Mouse (Mus musculus) CH12.LX (cell line): ENCODE results near the gene Mthfd2l. TPM values are rescaled to one million over a fixed set of nuclear protein-coding genes. Genes with fewer than 3 reads are reported as not detected.

Experiments
- DNase-seq: peaks from one replicate; pipeline ENCODE4 v3.0.0-alpha.2; 2013; ENCODE audit errors: extremely low read depth
- H3K27ac ChIP-seq: 2 replicates; pipeline ENCODE4 v1.5.1; 2012; ENCODE audit warnings: low read depth, mild to moderate bottlenecking, control low read depth, moderate library complexity; ENCODE audit not compliant: insufficient read depth
- H3K27me3 ChIP-seq: replicated peaks from 2 replicates; pipeline ENCODE3; 2012; ENCODE audit warnings: inconsistent platforms
- H3K36me3 ChIP-seq, 2 experiments: replicated peaks in 1 of 2; 2 replicates each; pipeline versions ENCODE3 to v1.6.1; 2012; ENCODE audit warnings: inconsistent platforms in 1 of 2, low read length in 1 of 2, mild to moderate bottlenecking in 1 of 2, mixed read lengths in 1 of 2, moderate library complexity in 1 of 2; ENCODE audit not compliant: control insufficient read depth in 1 of 2, insufficient read depth in 1 of 2
- H3K4me1 ChIP-seq, 2 experiments: 2 replicates each; pipeline ENCODE4 v1.6.1; 2012; ENCODE audit warnings: inconsistent platforms in 1 of 2, moderate library complexity in 1 of 2; ENCODE audit not compliant: insufficient read depth in 2 of 2, control insufficient read depth in 1 of 2
- H3K4me2 ChIP-seq: 2 replicates; pipeline ENCODE4 v1.6.1; 2012; ENCODE audit warnings: low read depth, mild to moderate bottlenecking, control low read depth; ENCODE audit not compliant: poor library complexity, insufficient read depth, severe bottlenecking
- H3K4me3 ChIP-seq, 3 experiments: fragments of 150-350 bp in 1 of 3; sonication (generic) in 1 of 3; replicated peaks in 1 of 3; 2 replicates each; pipeline versions ENCODE3 to v1.5.1; 2011 to 2012; ENCODE audit warnings: low read depth in 2 of 3, low read length in 2 of 3, mild to moderate bottlenecking in 2 of 3, moderate library complexity in 2 of 3, control low read depth in 1 of 3, improper control_type of control experiment in 1 of 3, inconsistent platforms in 1 of 3, mixed read lengths in 1 of 3; ENCODE audit not compliant: poor library complexity in 1 of 3
- H3K79me2 ChIP-seq: replicated peaks from 2 replicates; pipeline ENCODE4 v1.6.1; 2012; ENCODE audit warnings: mild to moderate bottlenecking, moderate library complexity; ENCODE audit not compliant: control insufficient read depth, poor library complexity, insufficient read depth, severe bottlenecking; ENCODE audit errors: extremely low read depth
- H3K9ac ChIP-seq: 2 replicates; pipeline ENCODE4 v1.6.1; 2012; ENCODE audit warnings: low read depth, mild to moderate bottlenecking, control low read depth, moderate library complexity; ENCODE audit not compliant: insufficient read depth
- H3K9me3 ChIP-seq: replicated peaks from 2 replicates; pipeline ENCODE3; 2012; ENCODE audit warnings: low read length, inconsistent platforms, mixed read lengths
- CHD1 ChIP-seq: IDR thresholded peaks from 2 replicates; pipeline ENCODE4 v1.6.1; 2012; ENCODE audit warnings: low read depth, low read length, improper control_type of control experiment, inconsistent platforms
- ELF1 ChIP-seq: IDR thresholded peaks from 2 replicates; pipeline ENCODE4 v1.6.1; 2014; ENCODE audit warnings: low read depth, mild to moderate bottlenecking, inconsistent platforms, low read length, improper control_type of control experiment
- EP300 ChIP-seq: IDR thresholded peaks from 2 replicates; pipeline ENCODE4 v1.6.1; 2011; ENCODE audit warnings: low read length, improper control_type of control experiment
- HCFC1 ChIP-seq: IDR thresholded peaks from 2 replicates; pipeline ENCODE4 v1.6.1; 2012; ENCODE audit warnings: low read depth, mild to moderate bottlenecking, inconsistent platforms, low read length, improper control_type of control experiment
- IRF4 ChIP-seq: IDR thresholded peaks from 2 replicates; pipeline ENCODE4 v1.6.1; 2014; ENCODE audit warnings: low read depth, mild to moderate bottlenecking, inconsistent platforms, low read length, improper control_type of control experiment
- JUN ChIP-seq: IDR thresholded peaks from 2 replicates; pipeline ENCODE4 v1.6.1; 2011; ENCODE audit warnings: low read depth, mild to moderate bottlenecking, low read length, improper control_type of control experiment, moderate library complexity; ENCODE audit not compliant: insufficient read depth
- JUND ChIP-seq: conservative IDR thresholded peaks from 2 replicates; pipeline ENCODE4 v1.6.1; 2011; ENCODE audit warnings: low read depth, low read length, improper control_type of control experiment
- MAFK ChIP-seq: IDR thresholded peaks from 2 replicates; pipeline ENCODE4 v1.6.1; 2011; ENCODE audit warnings: low read length, improper control_type of control experiment; ENCODE audit not compliant: insufficient replicate concordance
- MAX ChIP-seq: IDR thresholded peaks from 2 replicates; pipeline ENCODE4 v1.6.1; 2011; ENCODE audit warnings: low read length, improper control_type of control experiment
- MAZ ChIP-seq: IDR thresholded peaks from 2 replicates; pipeline ENCODE4 v1.6.1; 2012; ENCODE audit warnings: low read depth, mild to moderate bottlenecking, inconsistent platforms, low read length, improper control_type of control experiment, moderate library complexity
- MXI1 ChIP-seq: IDR thresholded peaks from 2 replicates; pipeline ENCODE4 v1.6.1; 2011; ENCODE audit warnings: mild to moderate bottlenecking, low read depth, low read length, improper control_type of control experiment
- NELFE ChIP-seq: IDR thresholded peaks from 2 replicates; pipeline ENCODE4 v1.6.1; 2011; ENCODE audit warnings: low read depth, low read length, improper control_type of control experiment
- NRF1 ChIP-seq: IDR thresholded peaks from 2 replicates; pipeline ENCODE4 v1.6.1; 2014; ENCODE audit warnings: low read depth, mild to moderate bottlenecking, inconsistent platforms, low read length, improper control_type of control experiment, moderate library complexity
- POLR2AphosphoS2 ChIP-seq: IDR thresholded peaks from 2 replicates; pipeline ENCODE4 v1.6.1; 2011; ENCODE audit warnings: low read depth, low read length, improper control_type of control experiment
- RCOR1 ChIP-seq: conservative IDR thresholded peaks from 2 replicates; pipeline ENCODE4 v1.6.1; 2012; ENCODE audit warnings: low read depth, mild to moderate bottlenecking, inconsistent platforms, low read length, improper control_type of control experiment
- SIN3A ChIP-seq: IDR thresholded peaks from 2 replicates; pipeline ENCODE4 v1.6.1; 2012; ENCODE audit warnings: low read length, improper control_type of control experiment, inconsistent platforms
- TBP ChIP-seq: conservative IDR thresholded peaks from 2 replicates; pipeline ENCODE4 v1.6.1; 2011; ENCODE audit warnings: low read depth, low read length, improper control_type of control experiment
- TCF12 ChIP-seq: IDR thresholded peaks from 2 replicates; pipeline ENCODE4 v1.6.1; 2014; ENCODE audit warnings: low read depth, mild to moderate bottlenecking, inconsistent platforms, low read length, improper control_type of control experiment
- USF2 ChIP-seq: conservative IDR thresholded peaks from 2 replicates; pipeline ENCODE4 v1.6.1; 2011; ENCODE audit warnings: low read depth, low read length, improper control_type of control experiment
- ZMIZ1 ChIP-seq: IDR thresholded peaks from 2 replicates; pipeline ENCODE4 v1.6.1; 2012; ENCODE audit warnings: low read depth, mild to moderate bottlenecking, inconsistent platforms, low read length, improper control_type of control experiment
- ZNF384 ChIP-seq: IDR thresholded peaks from 2 replicates; pipeline ENCODE4 v1.6.1; 2012; ENCODE audit warnings: low read depth, low read length, improper control_type of control experiment, inconsistent platforms
- dilution Hi-C: fragments of 300-500 bp; cut with MboI; formaldehyde crosslinking; loops from 2 replicates; pipeline ENCODE4 v1.14.3; 2020; ENCODE audit warnings: low sequenced_read_pairs; ENCODE audit not compliant: extremely low pct_unique_long_range_greater_than_20kb, extremely low pct_ligation_motif_present
- in situ Hi-C: fragments of 300-500 bp; cut with MboI; formaldehyde crosslinking; loops from 3 replicates; pipeline ENCODE4 v1.14.3; 2019; ENCODE audit warnings: low sequenced_read_pairs, low pct_ligation_motif_present, low pct_unique_long_range_greater_than_20kb, mixed read lengths
- polyA plus RNA-seq: library from polyadenylated mRNA; unstranded; fragments of >175 nt; gene quantifications from 2 replicates; pipeline ENCODE4 v1.2.1, GENCODE M21; 2012; ENCODE audit warnings: low read depth; ENCODE audit not compliant: insufficient read length
- total RNA-seq, 2 experiments: library from RNA; depleted of rRNA; stranded (reverse); fragments of 300-350 nt in 1 of 2; fragments of >200 nt in 1 of 2; gene quantifications; 2 replicates each; pipeline ENCODE4 v1.2.3; 2012 to 2014

The Mthfd2l gene
- total and polyA plus RNA-seq, 3 experiments: 1.2 to 5.5 (median 3.7) TPM

DNA sequence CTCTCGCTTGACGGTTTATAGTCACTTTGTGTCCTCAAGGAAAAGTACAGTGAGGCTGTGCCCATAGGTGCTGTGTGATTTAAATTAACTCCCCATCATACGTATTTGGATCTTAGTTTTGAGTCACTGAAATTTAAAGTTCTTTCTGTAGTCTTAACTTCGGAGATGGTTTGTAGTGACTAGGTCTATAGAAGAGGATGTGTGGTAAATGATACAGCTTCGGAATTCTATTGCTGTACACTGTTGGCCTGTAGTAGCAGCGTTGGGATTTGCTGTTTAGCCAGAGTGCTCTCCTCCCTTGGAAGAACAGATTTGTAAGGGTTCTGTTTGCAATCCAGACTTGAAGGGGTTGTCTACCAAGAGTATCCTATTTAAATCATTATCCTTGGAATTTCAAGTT, 994 bp downstream of the Mthfd2l start:
- peak overlapping the region; percentile 38 to 67 (median 57) for H3K4me3 ChIP-seq
- no peaks in the 10 kb centered on the region for H3K79me2 ChIP-seq
- in situ Hi-C loops (no loop called here), dilution Hi-C loops (no loop called here)
- H3K27me3 ChIP-seq: no peaks in the 10 kb centered on the region
- TF ChIP-seq EP300 (no peak), USF2 (no peak), HCFC1 (no peak), MAFK (no peak), NRF1 (no peak), JUND (no peak), ELF1 (no peak), POLR2AphosphoS2 (no peak), MAZ (no peak), NELFE (no peak), RCOR1 (no peak), ZNF384 (no peak), MAX (no peak)
- H3K4me1 ChIP-seq: peaks cover 0 to 13% of the 10 kb centered on the region in 2 experiments; a peak in 2 of 4 replicates
- H3K27ac ChIP-seq: no peak overlapping the region
- H3K36me3 ChIP-seq: no peaks in the 10 kb centered on the region
- peak overlapping the region; percentile 63; the same call in 1 of the 2 replicates for H3K9ac ChIP-seq
- no peak for DNase-seq
- H3K4me2 ChIP-seq: peak overlapping the region; percentile 67
- H3K9me3 ChIP-seq: no peaks in the 10 kb centered on the region

DNA sequence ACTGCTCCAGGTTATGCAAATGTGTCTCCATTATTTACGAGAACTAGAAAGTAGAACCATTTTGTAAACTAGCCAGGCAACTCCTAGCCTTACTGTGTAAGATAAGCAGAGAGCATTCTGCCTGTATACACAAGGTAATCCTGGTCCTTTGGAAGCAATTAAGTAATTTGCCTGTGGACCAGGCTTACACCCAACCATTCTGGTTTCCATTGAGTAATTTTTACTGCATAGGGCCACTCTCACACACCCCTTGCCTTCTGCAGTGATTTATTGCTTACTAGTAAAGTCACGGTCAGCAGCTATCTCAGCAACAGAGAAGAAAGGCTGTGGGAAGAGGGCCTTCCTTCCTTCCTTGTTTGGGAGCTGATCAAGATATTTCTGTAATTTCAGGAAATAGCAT, 5.8 kb downstream of the Mthfd2l start:
- dilution Hi-C loops (no loop called here), in situ Hi-C loops (no loop called here)
- H3K9me3 ChIP-seq: no peaks in the 10 kb centered on the region
- H3K4me1 ChIP-seq: peaks cover 0 to 30% of the 10 kb centered on the region in 2 experiments; a peak in 2 of 4 replicates
- no peak overlapping the region for H3K4me2 ChIP-seq
- H3K36me3 ChIP-seq: no peaks in the 10 kb centered on the region
- TF ChIP-seq IRF4 (no peak), CHD1 (no peak), TBP (no peak), ZMIZ1 (no peak), MAFK (no peak), SIN3A (no peak), USF2 (no peak), ELF1 (no peak), NRF1 (no peak), MXI1 (no peak), MAX (no peak), TCF12 (no peak), JUN (no peak)
- no peak overlapping the region for H3K27ac ChIP-seq
- no peak for DNase-seq
- H3K9ac ChIP-seq: no peak overlapping the region
- H3K79me2 ChIP-seq: no peaks in the 10 kb centered on the region
- no peaks in the 10 kb centered on the region for H3K27me3 ChIP-seq
- no peak overlapping the region for H3K4me3 ChIP-seq
